Mouse (Mus musculus): ENCODE results near the gene Erc2.

GRCm38 (mm10) chr14:28243474-28243873, 621.2 kb downstream of the Erc2 start:
- TF ChIP-seq CTCF (IDR thresholded peaks at IDR 0.05; ENCODE audit: extremely low read depth, insufficient read length, insufficient replicate concordance, low read depth, low read length), result no peak
- no peak for TF ChIP-seq POLR2A (IDR thresholded peaks at IDR 0.05; ENCODE audit: low read depth, low read length)
